Mouse (Mus musculus) brain, embryonic 14.5 days (tissue): ENCODE results near the gene Cep135.

Source experiments
- CTCF ChIP-seq: fragments of 200-500 bp; IDR thresholded peaks from 2 replicates; pipeline ENCODE4 v1.5.1; 2012; ENCODE audit warnings: inconsistent platforms, mild to moderate bottlenecking, moderate library complexity, borderline replicate concordance; ENCODE audit not compliant: insufficient read depth, insufficient read length; ENCODE audit errors: extremely low read depth
- POLR2A ChIP-seq: fragments of 200-500 bp; IDR thresholded peaks from 2 replicates; pipeline ENCODE4 v1.6.1; 2012; ENCODE audit warnings: mild to moderate bottlenecking, inconsistent platforms, borderline replicate concordance; ENCODE audit not compliant: poor library complexity, insufficient read depth, insufficient read length, severe bottlenecking; ENCODE audit errors: extremely low read depth

GRCm38 (mm10) chr5:76666026-76666756 lies 77.7 kb downstream of the Cep135 start:
- TF ChIP-seq POLR2A (no peak), CTCF (no peak)
